In genomic region chr3:116094886-116095285, GRCm38 (mm10) we compare ENCODE assay signal across 23 mouse cellular contexts.
"Had no signal": no experiment of that assay in that cellular context is flagged by ENCODE, and none has a peak within 500 bp of the region (broad histone marks: within the 10 kb centered on the region; RNA-seq: fewer than 3 reads in every experiment).

No protein-coding gene starts in this region.

- ATAC-seq: forebrain, postnatal 0 days; hindbrain, embryonic 16.5 days; inflammation-experienced regulatory T-cells, adult 6 months; intestine, embryonic 16.5 days had no signal

- H3K27ac ChIP-seq: heart, embryonic 10.5 days; hindbrain, embryonic 10.5 days; hindbrain, embryonic 12.5 days; hindbrain, embryonic 14.5 days; layer of hippocampus, adult 2 months; left cerebral cortex, adult 2 months; limb, embryonic 10.5 days; limb, embryonic 12.5 days; liver, embryonic 13.5 days; liver, embryonic 15.5 days had no signal

- H3K4me2 ChIP-seq: heart, embryonic 12.5 days; hindbrain, embryonic 12.5 days; hindbrain, embryonic 14.5 days; limb, embryonic 12.5 days; liver, embryonic 11.5 days; liver, embryonic 13.5 days; liver, embryonic 15.5 days had no signal

- DNase-seq: forebrain, postnatal 0 days; gastrocnemius, postnatal 10 days; gastrocnemius, postnatal 25 days; heart, adult 18-20 months; heart, postnatal 10 days; heart, postnatal 4 days; kidney, postnatal 4 days; liver; liver, embryonic 13.5 days had no signal

- H3K4me1 ChIP-seq: heart, embryonic 10.5 days; hindbrain, embryonic 10.5 days; hindbrain, embryonic 12.5 days; liver, embryonic 13.5 days; liver, embryonic 15.5 days had no signal

- H3K4me3 ChIP-seq: heart, embryonic 10.5 days; heart, embryonic 12.5 days; hindbrain, embryonic 10.5 days; hindbrain, embryonic 12.5 days; layer of hippocampus, adult 2 months; left cerebral cortex, adult 2 months; limb, embryonic 10.5 days; limb, embryonic 12.5 days; liver, embryonic 13.5 days; liver, embryonic 15.5 days had no signal

- H3K9ac ChIP-seq: forebrain, postnatal 0 days; heart, embryonic 12.5 days; hindbrain, embryonic 12.5 days; hindbrain, embryonic 14.5 days; limb, embryonic 12.5 days; liver, embryonic 13.5 days; liver, embryonic 15.5 days had no signal

- H3K9me3 ChIP-seq: heart, embryonic 10.5 days; hindbrain, embryonic 12.5 days; limb, embryonic 10.5 days; limb, embryonic 12.5 days; liver, embryonic 13.5 days; liver, embryonic 15.5 days had no signal

- H3K27me3 ChIP-seq: heart, embryonic 12.5 days; hindbrain, embryonic 12.5 days; limb, embryonic 12.5 days; liver, embryonic 13.5 days; liver, embryonic 15.5 days had no signal

- H3K36me3 ChIP-seq: heart, embryonic 10.5 days; heart, embryonic 12.5 days; hindbrain, embryonic 10.5 days; hindbrain, embryonic 12.5 days; limb, embryonic 10.5 days; limb, embryonic 12.5 days; liver, embryonic 13.5 days; liver, embryonic 15.5 days had no signal
